Mouse (Mus musculus) cerebellum, postnatal 36 days (tissue): ENCODE measurements around the gene Ankrd34a.

Experiments used
- DNase-seq, 2 experiments: peaks; one replicate each; pipeline ENCODE4 v3.0.0; 2021 to 2022; ENCODE audit warnings: mixed read lengths in 2 of 2

Ankrd34a gene

GRCm38 (mm10) chr3:96629729-96630600 is 33.5 kb downstream of the Ankrd34a start, which contains the start of gene Rbm8a:
Gene Rbm8a (plus strand): TSS chr3:96629933.
- peak; percentile 95 to 98 for DNase-seq

DNA sequence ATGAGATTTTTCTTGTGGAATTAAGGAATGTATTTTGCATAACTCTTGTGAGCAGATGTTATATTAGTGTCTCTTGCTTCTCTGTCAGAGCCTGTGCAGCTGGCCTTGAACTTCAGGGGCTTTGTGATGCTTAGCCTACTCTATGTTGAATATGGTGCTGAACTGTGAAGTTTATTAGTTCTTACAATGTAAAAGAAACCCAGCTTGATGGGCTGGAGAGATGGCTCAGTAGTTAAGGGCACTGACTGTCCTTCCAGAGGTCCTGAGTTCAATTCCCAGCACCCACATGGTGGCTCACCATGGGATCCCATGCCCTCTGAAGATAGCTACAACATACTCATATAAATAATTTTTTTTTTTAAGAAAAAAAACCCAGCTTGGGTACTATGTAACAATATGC is 35.6 kb downstream of the Ankrd34a start:
- DNase-seq: no peak

DNA sequence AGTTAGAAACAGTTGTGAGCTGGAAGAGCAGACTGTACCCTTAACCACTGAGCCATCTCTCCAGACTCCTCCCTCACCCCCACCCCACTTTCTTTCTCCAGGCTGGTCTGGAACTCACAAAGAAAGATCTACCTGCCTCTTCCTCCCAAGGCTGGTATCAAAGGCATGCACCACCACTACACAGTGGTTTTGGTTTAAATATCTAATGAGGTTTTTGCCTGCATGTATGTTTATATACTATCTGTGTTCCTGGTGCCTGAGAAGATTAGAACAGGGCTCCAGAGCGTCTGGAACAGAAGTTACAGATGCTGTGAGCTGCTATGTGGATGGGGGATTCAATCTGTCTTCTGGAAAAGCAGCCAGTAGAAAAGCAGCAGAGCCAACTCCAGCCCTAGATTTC is 37.6 kb downstream of the Ankrd34a start:
- DNase-seq: no peak

GRCm38 (mm10) chr3:96634928-96635879 is 38.8 kb downstream of the Ankrd34a start, which contains the start of the genes Pex11b and Gm42957:
Gene Pex11b (plus strand): TSS chr3:96635376.
Gene Gm42957 (plus strand): TSS chr3:96635474.
- peak; percentile 89 for DNase-seq

DNA sequence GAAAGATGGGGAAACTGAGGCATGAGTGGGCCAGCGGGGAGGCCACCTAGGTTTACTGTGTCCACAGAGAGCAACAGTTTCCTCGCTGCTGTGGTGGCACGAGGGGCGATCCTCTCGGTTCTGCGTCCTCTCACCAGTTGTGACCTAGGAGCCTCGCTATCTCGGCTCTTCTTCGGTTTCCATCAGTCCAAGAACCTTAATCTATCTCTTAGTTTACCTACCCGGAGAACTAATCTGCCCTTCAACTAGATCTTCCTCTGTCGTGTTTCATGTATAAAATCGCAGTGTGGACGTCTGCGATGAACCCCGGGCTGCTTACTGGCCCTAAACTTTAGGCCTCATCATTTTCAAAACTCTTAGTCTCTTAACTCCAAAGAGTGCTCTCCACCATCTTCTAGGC is 39.5 kb downstream of the Ankrd34a start:
- DNase-seq: no peak

- DNase-seq: no peak
These were observed 40.0 kb downstream of the Ankrd34a start for GRCm38 (mm10) chr3:96636448-96636847.

DNA sequence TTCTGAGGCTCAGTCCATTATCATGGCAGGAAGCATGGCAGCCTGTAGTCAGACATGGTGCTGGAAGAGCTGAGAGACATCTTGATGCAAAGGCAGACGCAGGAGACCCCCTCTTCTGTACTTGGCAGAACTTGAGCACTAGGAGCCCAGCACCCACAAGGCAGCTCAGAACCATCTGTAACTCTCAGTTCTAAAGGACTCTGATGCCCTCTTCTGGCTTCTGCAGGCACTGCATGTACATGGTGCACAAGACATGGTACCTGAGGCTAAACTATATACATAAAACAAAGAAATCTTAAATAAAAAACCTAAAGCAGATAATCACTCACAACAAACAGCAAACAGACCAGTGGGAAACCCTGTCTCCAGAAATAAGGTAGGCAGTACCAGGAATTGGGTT is 42.8 kb downstream of the Ankrd34a start:
- peak; percentile 70 to 74 for DNase-seq

- DNase-seq: peak; percentile 43 to 47
These were observed 48.7 kb downstream of the Ankrd34a start, which contains the start of gene Itga10 for GRCm38 (mm10) chr3:96645018-96645649. Gene Itga10 (plus strand): TSS chr3:96645584.

- DNase-seq: no peak
These were observed 50.9 kb downstream of the Ankrd34a start for GRCm38 (mm10) chr3:96647365-96647764.
